Mouse (Mus musculus): ENCODE measurements at regions not wholly inside any gene's neighbourhood (a gene's known extent, or its start where the extent isn't known, plus 50 kb on each side); places are given as distances from the start of the nearest gene placed in this dataset.

GRCm38 (mm10) chr9:71358961-71359360 is 126.8 kb downstream of the Polr2m start:
- peak; percentile 16 to 41 for DNase-seq (ENCODE audit: low spot score in 2 of 2)

GRCm38 (mm10) chr9:71355721-71356120 is 130.0 kb downstream of the Polr2m start:
- DNase-seq (ENCODE audit: low spot score in 2 of 2), result no peak
